Mouse (Mus musculus): ENCODE data around the gene Cideb. TPM values are rescaled to one million over a fixed set of nuclear protein-coding genes. Genes with fewer than 3 reads are reported as not detected.
A peak's percentile ranks its signal among the peaks of the same experiment; 100 is the strongest.

Cideb gene
- polyA plus RNA-seq, 1 experiment = 3.3 TPM

DNA sequence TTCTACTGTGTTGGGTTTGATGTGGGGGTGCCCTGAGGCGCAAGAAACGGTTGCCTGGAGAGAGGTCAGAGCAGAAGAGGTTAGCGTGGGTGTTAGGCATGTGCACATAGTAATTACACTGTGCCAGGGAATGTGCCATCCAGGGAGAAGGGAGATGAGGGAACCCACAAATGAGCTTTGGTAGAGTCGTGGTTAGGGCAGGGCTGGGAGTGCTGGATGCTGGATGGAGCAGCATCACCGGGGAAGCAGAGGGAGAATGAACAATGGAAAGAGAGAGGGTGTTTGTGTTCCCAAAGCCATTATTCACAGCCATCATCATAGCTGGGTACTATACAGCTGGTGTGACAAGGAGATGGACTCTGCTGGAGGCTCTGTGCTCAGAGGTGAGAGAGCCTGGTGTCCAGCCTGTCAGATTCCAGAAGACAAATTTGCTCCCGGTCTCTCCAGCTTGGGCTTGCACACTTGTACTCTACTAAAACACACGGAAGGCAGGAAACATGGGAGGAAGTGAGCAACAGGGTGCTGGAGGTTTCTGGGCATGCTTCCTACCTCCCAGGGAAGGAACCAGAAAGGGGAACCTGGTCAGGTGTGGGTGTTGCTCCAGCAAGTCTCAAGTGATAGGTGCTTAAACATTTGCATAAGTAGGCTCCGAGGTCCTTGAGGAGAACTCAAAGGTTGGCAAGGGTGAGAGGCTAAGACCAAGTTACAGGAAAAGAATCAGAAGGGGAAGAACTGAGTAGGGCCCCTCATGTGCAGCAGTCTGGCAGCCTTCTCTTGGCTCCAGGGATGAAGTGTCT is 30.2 kb downstream of the Cideb start:
- H3K4me1 ChIP-seq = peaks cover 54% of the 10 kb centered on the region
- H3K9me3 ChIP-seq = no peaks in the 10 kb centered on the region
- H3K27me3 ChIP-seq (replicated peaks) = peaks cover 39% of the 10 kb centered on the region
- no peaks in the 10 kb centered on the region for H3K36me3 ChIP-seq (replicated peaks; ENCODE audit: low read length)
- no peak overlapping the region for H3K4me3 ChIP-seq (replicated peaks)
- TF ChIP-seq GATA1 (IDR thresholded peaks at IDR 0.05; ENCODE audit: borderline replicate concordance, low read length) (no peak), FLI1 (IDR thresholded peaks at IDR 0.05; ENCODE audit: low read length) (no peak)

DNA sequence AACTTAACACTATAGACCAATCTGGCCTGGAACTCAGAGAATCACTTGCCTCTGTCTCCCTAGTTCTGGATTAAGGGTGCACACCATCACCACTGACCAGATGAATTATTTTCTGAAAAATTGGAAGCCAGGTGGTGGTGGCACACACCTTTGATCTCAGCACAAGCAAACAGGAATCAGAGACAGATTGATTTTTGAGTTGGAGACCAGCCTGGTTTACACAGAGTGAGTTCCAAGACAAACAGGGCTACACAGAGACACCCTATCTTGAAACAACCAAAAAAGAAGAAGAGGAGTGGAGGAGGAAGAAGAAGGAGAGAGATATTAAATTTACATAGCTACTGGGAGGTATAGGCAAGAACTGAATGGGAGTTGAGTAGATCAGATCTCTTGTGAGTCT is 32.0 kb downstream of the Cideb start:
- H3K36me3 ChIP-seq (replicated peaks; ENCODE audit: low read length) = no peaks in the 10 kb centered on the region
- no peak overlapping the region for H3K4me3 ChIP-seq (replicated peaks)
- H3K27me3 ChIP-seq (replicated peaks) = peaks cover 34% of the 10 kb centered on the region
- no peaks in the 10 kb centered on the region for H3K9me3 ChIP-seq
- TF ChIP-seq FLI1 (IDR thresholded peaks at IDR 0.05; ENCODE audit: low read length) (no peak), GATA1 (IDR thresholded peaks at IDR 0.05; ENCODE audit: borderline replicate concordance, low read length) (no peak)
- H3K4me1 ChIP-seq = peaks cover 69% of the 10 kb centered on the region

DNA sequence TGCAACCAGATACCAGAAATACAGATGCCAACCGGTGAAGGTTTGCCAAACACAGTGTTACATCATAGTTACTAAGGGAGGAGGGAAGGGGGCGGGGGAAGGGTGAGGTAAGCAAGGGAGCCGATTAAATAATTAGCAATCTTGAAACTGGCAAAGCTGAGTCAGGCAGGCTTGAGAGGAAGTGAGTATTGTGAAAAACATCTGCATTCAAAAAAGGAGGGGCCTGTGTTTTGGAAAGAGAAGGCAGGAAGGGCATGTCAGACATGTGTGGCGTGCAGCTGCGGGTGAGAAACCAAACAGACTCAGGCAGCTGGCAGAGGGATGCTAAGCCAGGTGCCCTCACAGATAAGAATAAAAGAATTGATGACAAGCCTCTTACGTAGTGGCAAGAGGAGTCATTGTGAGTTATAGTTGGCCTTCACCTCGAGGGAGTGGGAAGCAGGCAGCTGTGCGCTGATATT is 33.8 kb downstream of the Cideb start:
- H3K36me3 ChIP-seq (replicated peaks; ENCODE audit: low read length) = peaks cover 16% of the 10 kb centered on the region
- H3K4me1 ChIP-seq = peaks cover 68% of the 10 kb centered on the region
- H3K9me3 ChIP-seq = no peaks in the 10 kb centered on the region
- peaks cover 17% of the 10 kb centered on the region for H3K27me3 ChIP-seq (replicated peaks)
- TF ChIP-seq FLI1 (IDR thresholded peaks at IDR 0.05; ENCODE audit: low read length) (no peak), GATA1 (IDR thresholded peaks at IDR 0.05; ENCODE audit: borderline replicate concordance, low read length) (no peak)
- H3K4me3 ChIP-seq (replicated peaks) = peak overlapping the region; percentile 59

DNA sequence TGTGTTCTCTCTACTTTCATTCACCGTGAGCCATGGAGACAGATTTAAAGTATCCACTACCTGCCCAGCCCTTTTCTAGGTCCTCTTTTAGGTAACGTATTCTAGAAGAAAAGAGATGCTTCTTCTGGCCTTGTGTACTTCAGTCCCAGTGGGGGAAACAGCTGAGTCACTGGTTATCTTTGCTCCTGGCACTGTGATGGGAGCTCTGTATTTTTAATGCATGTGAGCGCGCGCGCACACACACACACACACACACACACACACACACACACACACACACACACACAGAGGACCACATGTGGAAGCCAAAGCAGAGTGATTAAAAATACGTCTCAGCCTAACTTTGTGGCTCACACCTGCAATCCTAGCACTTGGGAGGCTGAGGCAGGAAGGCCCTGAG is 34.8 kb downstream of the Cideb start:
- no peak overlapping the region for H3K4me3 ChIP-seq (replicated peaks)
- peaks cover 26% of the 10 kb centered on the region for H3K36me3 ChIP-seq (replicated peaks; ENCODE audit: low read length)
- TF ChIP-seq GATA1 (IDR thresholded peaks at IDR 0.05; ENCODE audit: borderline replicate concordance, low read length) (no peak), FLI1 (IDR thresholded peaks at IDR 0.05; ENCODE audit: low read length) (no peak)
- peaks cover 11% of the 10 kb centered on the region for H3K27me3 ChIP-seq (replicated peaks)
- H3K9me3 ChIP-seq = no peaks in the 10 kb centered on the region
- peaks cover 66% of the 10 kb centered on the region for H3K4me1 ChIP-seq

DNA sequence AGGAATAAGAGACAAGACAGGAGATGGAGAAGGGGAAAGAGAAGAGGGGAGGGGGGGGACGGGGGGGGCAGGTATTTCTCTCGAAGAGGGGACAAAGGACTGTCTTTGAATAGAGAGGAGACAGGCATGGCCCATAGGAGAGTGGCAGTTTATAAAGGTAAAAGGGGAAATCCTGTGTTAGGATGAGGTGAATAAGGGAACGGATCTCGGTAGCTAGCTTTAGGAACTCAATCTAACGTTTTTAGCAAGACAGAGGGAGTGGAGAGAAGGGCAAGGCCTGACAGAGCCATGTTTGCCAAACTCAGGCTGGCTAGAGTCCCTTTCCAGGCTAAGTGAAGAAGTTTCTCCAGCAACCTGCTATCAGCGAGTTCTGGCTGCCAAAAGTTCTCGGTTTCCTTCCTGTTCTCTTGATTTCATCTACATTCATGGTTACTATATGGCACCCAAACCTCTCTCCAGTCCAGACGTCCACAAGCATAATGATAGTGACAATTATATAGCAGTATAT is 35.8 kb downstream of the Cideb start:
- Histone ChIP-seq H3K4me3 (replicated peaks) (peak overlapping the region; percentile 97), H3K36me3 (replicated peaks; ENCODE audit: low read length) (peaks cover 34% of the 10 kb centered on the region), H3K27me3 (replicated peaks) (peaks cover 2% of the 10 kb centered on the region), H3K9me3 (no peaks in the 10 kb centered on the region), H3K4me1 (peaks cover 56% of the 10 kb centered on the region)
- TF ChIP-seq GATA1 (IDR thresholded peaks at IDR 0.05; ENCODE audit: borderline replicate concordance, low read length) (no peak), FLI1 (IDR thresholded peaks at IDR 0.05; ENCODE audit: low read length) (no peak)

DNA sequence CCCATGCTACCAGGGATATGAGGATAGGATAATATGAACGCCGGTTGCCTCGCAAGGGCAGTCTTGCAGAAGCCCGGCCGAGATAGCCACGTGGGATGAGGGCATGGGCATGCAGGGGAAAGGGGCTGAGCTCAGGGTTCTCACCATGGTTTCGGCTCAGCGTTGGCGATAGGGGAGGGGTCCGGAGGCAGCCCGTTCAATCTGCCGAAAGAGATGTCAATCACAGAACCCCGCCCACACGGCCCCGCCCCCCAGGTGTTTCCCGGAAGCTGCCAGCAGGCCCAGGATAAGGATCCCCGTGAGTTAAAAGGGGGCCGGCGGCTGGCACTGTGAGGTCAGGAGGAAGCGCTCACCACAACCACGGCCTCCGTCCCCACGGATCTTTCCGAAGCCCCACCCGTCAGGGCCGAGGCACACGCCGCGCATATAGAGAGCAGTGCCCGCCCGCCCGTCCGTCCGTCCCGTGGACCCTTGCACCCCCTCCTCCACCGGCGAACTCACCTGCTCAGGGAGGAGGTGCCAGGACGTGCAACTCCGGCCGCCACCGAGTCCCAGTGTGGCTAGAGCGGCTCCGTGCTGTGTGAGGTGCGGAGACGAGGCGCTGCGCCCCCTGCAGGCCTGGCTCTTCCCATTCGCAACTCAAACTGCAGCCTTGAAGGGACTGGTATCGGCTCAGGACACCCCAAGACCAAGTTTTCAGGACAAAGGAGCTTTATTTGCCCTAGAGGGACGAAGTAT is 36.4 kb downstream of the Cideb start, which contains the start of gene Rabggta:
Gene Rabggta, minus strand, starts transcription at position 564 of the 738 bp plus-strand sequence.
- no peaks in the 10 kb centered on the region for H3K9me3 ChIP-seq
- peaks cover 54% of the 10 kb centered on the region for H3K4me1 ChIP-seq
- TF ChIP-seq GATA1 (IDR thresholded peaks at IDR 0.05; ENCODE audit: borderline replicate concordance, low read length) = no peak
- no peak for TF ChIP-seq FLI1 (IDR thresholded peaks at IDR 0.05; ENCODE audit: low read length)
- peak within 1 kb of the TSS; percentile 97 for H3K4me3 ChIP-seq (replicated peaks)
- peaks cover 40% of the 10 kb centered on the region for H3K36me3 ChIP-seq (replicated peaks; ENCODE audit: low read length)
- no peaks in the 10 kb centered on the region for H3K27me3 ChIP-seq (replicated peaks)

DNA sequence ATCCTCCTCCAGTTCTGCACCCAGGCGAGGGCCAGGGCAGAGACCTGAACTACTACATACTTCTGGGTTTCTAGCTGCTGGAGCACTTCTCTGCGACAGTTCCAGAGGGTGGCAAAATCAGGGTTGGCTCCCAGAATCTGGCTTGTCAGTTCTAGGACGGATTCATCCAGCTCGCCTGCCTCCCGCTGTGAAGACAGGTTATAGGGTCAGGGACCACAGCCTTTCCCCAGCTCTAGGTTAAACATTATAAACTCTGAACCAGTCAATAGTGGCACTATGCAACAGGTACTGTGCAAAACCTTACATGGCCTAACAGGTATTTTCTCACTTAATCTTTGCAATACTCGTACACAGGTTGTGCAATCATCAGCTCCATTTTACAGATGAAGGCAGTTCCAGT is 37.2 kb downstream of the Cideb start:
- TF ChIP-seq GATA1 (IDR thresholded peaks at IDR 0.05; ENCODE audit: borderline replicate concordance, low read length) (no peak), FLI1 (IDR thresholded peaks at IDR 0.05; ENCODE audit: low read length) (no peak)
- Histone ChIP-seq H3K36me3 (replicated peaks; ENCODE audit: low read length) (peaks cover 48% of the 10 kb centered on the region), H3K4me1 (peaks cover 59% of the 10 kb centered on the region), H3K27me3 (replicated peaks) (no peaks in the 10 kb centered on the region), H3K4me3 (replicated peaks) (peak overlapping the region; percentile 97), H3K9me3 (no peaks in the 10 kb centered on the region)

DNA sequence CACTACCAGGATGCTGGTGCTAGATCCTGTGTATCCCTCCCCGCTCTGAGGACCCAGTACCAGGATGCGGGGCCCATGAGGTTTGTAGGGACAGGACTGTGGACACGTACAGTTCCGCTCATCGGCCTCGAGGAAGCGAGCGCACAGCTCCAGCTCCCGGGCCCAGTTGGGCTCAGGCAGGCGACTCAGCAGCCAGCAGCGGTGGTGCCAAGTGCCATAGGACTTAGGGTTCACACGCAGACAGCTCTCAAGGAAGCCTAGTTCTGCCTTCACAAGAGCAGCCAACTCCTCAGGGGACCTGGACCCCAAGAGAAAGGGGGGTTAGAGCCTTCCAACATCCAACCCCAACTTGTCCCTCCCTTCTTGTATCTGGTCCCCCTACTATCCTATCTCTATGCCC is 37.6 kb downstream of the Cideb start:
- no peaks in the 10 kb centered on the region for H3K27me3 ChIP-seq (replicated peaks)
- H3K4me1 ChIP-seq = peaks cover 61% of the 10 kb centered on the region
- H3K4me3 ChIP-seq (replicated peaks) = no peak overlapping the region
- no peaks in the 10 kb centered on the region for H3K9me3 ChIP-seq
- peaks cover 50% of the 10 kb centered on the region for H3K36me3 ChIP-seq (replicated peaks; ENCODE audit: low read length)
- no peak for TF ChIP-seq GATA1 (IDR thresholded peaks at IDR 0.05; ENCODE audit: borderline replicate concordance, low read length)
- TF ChIP-seq FLI1 (IDR thresholded peaks at IDR 0.05; ENCODE audit: low read length) = no peak

DNA sequence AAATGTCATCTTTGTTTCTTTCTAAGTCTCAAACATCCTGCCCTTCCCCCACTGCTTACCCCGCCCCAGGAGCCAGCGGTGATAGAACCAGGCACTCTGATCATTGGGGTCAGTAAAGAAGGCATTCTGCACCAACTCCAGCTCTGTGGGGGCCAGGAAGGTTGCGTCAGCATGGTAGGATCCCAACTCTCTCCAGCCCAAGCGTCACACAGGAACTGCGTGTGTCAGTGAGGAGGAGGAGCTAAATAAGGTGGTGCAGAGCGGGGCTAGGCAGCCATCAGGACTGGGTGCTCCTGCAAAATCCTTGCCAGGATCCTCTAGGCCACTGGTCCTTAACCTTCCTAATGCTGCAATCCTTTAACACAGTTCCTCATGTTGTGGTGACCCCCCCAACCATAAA is 38.5 kb downstream of the Cideb start:
- no peaks in the 10 kb centered on the region for H3K9me3 ChIP-seq
- H3K27me3 ChIP-seq (replicated peaks) = no peaks in the 10 kb centered on the region
- H3K4me3 ChIP-seq (replicated peaks) = no peak overlapping the region
- no peak for TF ChIP-seq GATA1 (IDR thresholded peaks at IDR 0.05; ENCODE audit: borderline replicate concordance, low read length)
- TF ChIP-seq FLI1 (IDR thresholded peaks at IDR 0.05; ENCODE audit: low read length) = no peak
- H3K4me1 ChIP-seq = peaks cover 64% of the 10 kb centered on the region
- peaks cover 50% of the 10 kb centered on the region for H3K36me3 ChIP-seq (replicated peaks; ENCODE audit: low read length)

DNA sequence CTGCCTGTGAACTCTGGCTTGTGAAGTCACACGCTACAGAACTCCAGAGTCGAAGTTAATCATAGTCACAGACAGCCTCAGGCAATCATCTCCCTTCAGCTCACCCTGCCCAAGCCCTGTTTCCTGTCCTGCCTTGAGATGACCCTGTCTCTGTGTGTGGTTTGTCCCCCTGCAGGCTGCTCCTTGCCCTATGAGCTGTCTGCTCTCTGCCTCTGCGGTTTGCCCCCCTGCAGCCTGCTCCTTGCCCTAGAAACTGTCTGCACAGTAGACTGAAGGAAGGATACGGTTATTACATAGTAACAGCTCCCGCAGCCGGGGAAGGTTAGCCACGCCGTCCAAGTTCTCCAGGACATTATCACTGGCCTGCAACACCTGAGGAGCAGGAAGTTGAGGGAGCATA is 41.4 kb downstream of the Cideb start:
- no peak overlapping the region for H3K4me3 ChIP-seq (replicated peaks)
- H3K36me3 ChIP-seq (replicated peaks; ENCODE audit: low read length) = peaks cover 50% of the 10 kb centered on the region
- H3K9me3 ChIP-seq = no peaks in the 10 kb centered on the region
- peaks cover 3% of the 10 kb centered on the region for H3K27me3 ChIP-seq (replicated peaks)
- TF ChIP-seq FLI1 (IDR thresholded peaks at IDR 0.05; ENCODE audit: low read length) (no peak), GATA1 (IDR thresholded peaks at IDR 0.05; ENCODE audit: borderline replicate concordance, low read length) (no peak)
- peaks cover 61% of the 10 kb centered on the region for H3K4me1 ChIP-seq

Measured in megakaryocyte, embryonic 14.5 days (primary cell).